Mouse (Mus musculus) ES-Bruce4 (cell line): ENCODE results near the gene Ftsj1. TPM values are rescaled to one million over a fixed set of nuclear protein-coding genes. Genes with fewer than 3 reads are reported as not detected.

Source experiments
- H3K27ac ChIP-seq: 2 replicates; pipeline ENCODE4 v1.5.1; 2012; ENCODE audit warnings: low read length, inconsistent platforms; ENCODE audit not compliant: insufficient read depth
- H3K27me3 ChIP-seq: 2 replicates; pipeline ENCODE4 v1.6.1; 2012; ENCODE audit warnings: mild to moderate bottlenecking, low read length, inconsistent platforms; ENCODE audit not compliant: control insufficient read depth, poor library complexity, insufficient read depth, severe bottlenecking
- H3K36me3 ChIP-seq: 2 replicates; pipeline ENCODE4 v1.6.1; 2012; ENCODE audit warnings: inconsistent platforms, mild to moderate bottlenecking, low read length, moderate library complexity; ENCODE audit not compliant: control insufficient read depth, poor library complexity, insufficient read depth, severe bottlenecking
- H3K4me1 ChIP-seq: one replicate; pipeline ENCODE4 v1.8.1; 2011; ENCODE audit warnings: low read length; ENCODE audit not compliant: control insufficient read depth, insufficient read depth
- H3K4me3 ChIP-seq: 2 replicates; pipeline ENCODE4 v1.5.1; 2011; ENCODE audit warnings: low read depth, mild to moderate bottlenecking, low read length
- H3K9ac ChIP-seq: 2 replicates; pipeline ENCODE4 v1.6.1; 2012; ENCODE audit warnings: low read depth, mild to moderate bottlenecking, inconsistent platforms; ENCODE audit not compliant: poor library complexity, severe bottlenecking
- H3K9me3 ChIP-seq: replicated peaks from 2 replicates; pipeline ENCODE4 v1.6.1; 2012; ENCODE audit warnings: mild to moderate bottlenecking, low read length, inconsistent platforms; ENCODE audit not compliant: control insufficient read depth, poor library complexity, insufficient read depth, severe bottlenecking
- CTCF ChIP-seq: IDR thresholded peaks from one replicate; pipeline ENCODE4 v1.8.1; 2011; ENCODE audit warnings: low read depth, low read length
- EP300 ChIP-seq: IDR thresholded peaks from 2 replicates; pipeline ENCODE4 v1.6.1; 2011; ENCODE audit warnings: low read depth, low read length; ENCODE audit not compliant: insufficient read depth
- POLR2A ChIP-seq: IDR thresholded peaks from one replicate; pipeline ENCODE4 v1.8.1; 2011; ENCODE audit warnings: low read length; ENCODE audit not compliant: insufficient read depth
- polyA plus RNA-seq: library from polyadenylated mRNA; stranded (reverse); fragments of >200 nt; gene quantifications from 2 replicates; pipeline ENCODE4 v1.2.4, GENCODE M21; 2011; ENCODE audit warnings: low read depth; ENCODE audit not compliant: missing spikeins, insufficient read depth, insufficient read length

Gene Ftsj1
- polyA plus RNA-seq, 1 experiment, result 24.7 TPM

DNA sequence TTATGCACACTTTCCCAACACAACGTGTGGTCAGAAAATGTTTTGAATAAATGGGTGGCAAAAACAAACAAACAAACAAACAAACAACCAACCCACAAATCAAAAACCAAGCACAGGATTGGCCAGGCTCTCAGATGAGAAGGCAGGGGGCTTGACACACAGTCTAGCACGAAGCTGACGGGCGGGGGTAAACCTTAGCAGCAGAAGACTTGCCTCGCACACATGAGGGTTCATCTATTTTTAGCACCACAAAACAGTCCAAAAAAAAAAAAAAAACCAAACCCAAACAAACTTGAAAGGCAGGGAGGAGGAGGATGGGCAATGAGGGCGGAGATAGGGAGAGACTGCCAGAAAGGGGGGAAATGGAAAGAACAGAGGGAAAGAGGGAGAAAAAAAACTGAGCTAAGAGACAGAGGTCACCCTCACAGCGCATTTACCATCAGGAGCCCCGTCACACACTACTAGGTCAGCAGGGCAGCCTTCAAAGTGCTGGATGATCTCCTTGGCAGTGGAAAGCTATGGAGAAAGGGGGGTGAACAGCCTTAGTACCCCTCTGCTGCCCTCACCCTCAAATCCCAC, 3.6 kb downstream of the Ftsj1 start:
- no peaks in the 10 kb centered on the region for H3K27me3 ChIP-seq
- TF ChIP-seq CTCF, result no peak
- TF ChIP-seq POLR2A, result no peak
- TF ChIP-seq EP300, result no peak
- H3K36me3 ChIP-seq, result peaks cover 4% of the 10 kb centered on the region; the same call in 1 of the 2 replicates
- H3K9me3 ChIP-seq, result no peaks in the 10 kb centered on the region
- no peak overlapping the region for H3K4me3 ChIP-seq
- H3K27ac ChIP-seq, result no peak overlapping the region
- H3K4me1 ChIP-seq, result no peaks in the 10 kb centered on the region
- no peak overlapping the region for H3K9ac ChIP-seq

DNA sequence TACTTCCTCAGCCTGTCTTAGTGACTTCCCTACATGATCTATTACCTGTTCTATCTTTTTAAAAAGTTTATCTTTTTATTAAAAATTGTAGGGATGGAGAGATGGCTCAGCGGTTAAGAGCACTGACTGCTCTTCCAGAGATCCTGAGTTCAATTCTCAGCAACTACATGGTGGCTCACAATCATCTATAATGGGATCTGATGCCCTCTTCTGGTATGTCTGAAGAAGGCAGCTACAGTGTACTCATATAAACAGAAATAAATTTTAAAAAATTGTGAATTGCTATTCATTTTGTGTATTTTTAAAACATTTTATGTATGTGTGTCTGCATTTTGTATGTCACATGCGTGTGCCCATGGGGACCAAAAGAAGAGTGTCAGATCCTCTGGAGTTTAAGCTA, 4.5 kb downstream of the Ftsj1 start:
- Histone ChIP-seq H3K36me3 (peaks cover 4% of the 10 kb centered on the region; the same call in 1 of the 2 replicates), H3K27ac (no peak overlapping the region), H3K4me3 (no peak overlapping the region), H3K9me3 (no peaks in the 10 kb centered on the region), H3K27me3 (no peaks in the 10 kb centered on the region), H3K9ac (no peak overlapping the region), H3K4me1 (no peaks in the 10 kb centered on the region)
- no peak for TF ChIP-seq POLR2A
- no peak for TF ChIP-seq EP300
- no peak for TF ChIP-seq CTCF

DNA sequence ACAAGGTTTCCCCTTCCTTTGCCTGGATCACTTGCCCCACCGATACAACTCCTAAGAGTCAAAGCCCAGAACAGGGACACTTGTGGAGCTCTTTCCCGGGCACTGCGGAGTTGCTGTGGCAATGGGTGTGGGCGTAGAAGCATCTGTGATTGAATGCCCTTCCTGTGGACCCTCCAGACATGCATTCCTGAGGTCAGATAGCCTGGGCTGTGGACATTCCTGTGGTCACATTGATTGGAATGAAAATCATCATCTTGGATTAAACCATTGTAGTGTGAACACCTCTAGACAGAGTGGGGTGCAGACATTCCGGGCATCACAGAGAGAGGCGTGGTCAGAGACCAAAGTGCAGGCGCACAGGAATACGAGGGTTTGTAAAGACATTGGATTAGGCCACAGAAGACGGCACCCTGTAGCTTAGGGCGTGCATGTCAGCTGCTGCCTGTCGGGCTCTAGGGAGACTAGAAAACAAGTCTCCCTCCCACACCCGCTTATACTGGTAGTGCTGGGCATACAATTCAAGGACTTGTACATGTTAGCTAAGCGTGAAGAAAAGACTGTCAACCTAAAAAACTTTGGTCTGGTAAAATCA, 13.3 kb downstream of the Ftsj1 start:
- Histone ChIP-seq H3K9ac (no peak overlapping the region), H3K4me1 (no peaks in the 10 kb centered on the region), H3K36me3 (no peaks in the 10 kb centered on the region), H3K4me3 (no peak overlapping the region), H3K27ac (peak overlapping the region; percentile 67), H3K27me3 (no peaks in the 10 kb centered on the region), H3K9me3 (no peaks in the 10 kb centered on the region)
- TF ChIP-seq POLR2A, result no peak
- TF ChIP-seq EP300, result peak; percentile 70; the same call in 1 of the 2 replicates
- TF ChIP-seq CTCF, result no peak

DNA sequence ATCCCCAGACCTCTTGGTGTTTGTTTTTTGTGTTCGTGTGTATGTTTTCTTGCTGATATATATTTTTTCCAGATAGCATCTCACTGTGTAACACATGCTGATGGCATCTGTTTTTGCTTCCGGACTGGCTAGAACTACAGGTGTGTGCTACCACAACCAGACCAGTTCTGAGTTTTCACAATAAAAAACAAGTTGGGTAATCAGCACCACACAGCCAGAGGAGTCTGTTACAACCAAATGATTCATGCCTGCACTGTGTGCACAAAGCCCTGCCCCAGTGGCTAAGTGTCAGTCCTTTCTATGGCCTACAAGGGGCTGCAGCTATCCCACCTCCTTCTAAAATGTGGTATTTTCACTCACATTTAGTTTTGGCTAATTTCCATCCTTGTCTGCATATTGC, 15.5 kb downstream of the Ftsj1 start:
- Histone ChIP-seq H3K36me3 (no peaks in the 10 kb centered on the region), H3K9me3 (no peaks in the 10 kb centered on the region), H3K4me3 (no peak overlapping the region), H3K4me1 (no peaks in the 10 kb centered on the region), H3K9ac (no peak overlapping the region), H3K27me3 (no peaks in the 10 kb centered on the region), H3K27ac (no peak overlapping the region)
- TF ChIP-seq POLR2A (no peak), EP300 (no peak), CTCF (no peak)

DNA sequence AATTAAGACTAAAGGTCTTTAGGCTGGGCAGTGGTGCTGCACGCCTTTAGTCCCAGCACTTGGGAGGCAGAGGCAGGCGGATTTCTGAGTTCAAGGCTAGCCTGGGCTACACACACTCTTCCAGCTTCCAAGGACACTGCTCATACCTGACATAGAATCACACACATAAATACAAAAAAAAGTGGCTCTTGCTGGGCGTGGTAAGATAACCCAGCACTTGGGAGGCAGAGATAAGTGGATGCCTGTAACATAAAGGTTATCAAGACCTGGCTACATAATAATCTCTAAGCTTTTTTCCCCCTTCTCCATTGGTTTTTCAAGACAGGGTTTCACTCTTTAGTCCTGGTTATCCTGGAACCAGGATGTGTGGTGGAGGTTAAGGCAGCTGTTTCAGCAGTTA, 18.6 kb downstream of the Ftsj1 start:
- no peak overlapping the region for H3K27ac ChIP-seq
- H3K4me3 ChIP-seq, result no peak overlapping the region
- no peaks in the 10 kb centered on the region for H3K36me3 ChIP-seq
- no peaks in the 10 kb centered on the region for H3K9me3 ChIP-seq
- H3K9ac ChIP-seq, result no peak overlapping the region
- no peak for TF ChIP-seq EP300
- no peak for TF ChIP-seq POLR2A
- TF ChIP-seq CTCF, result no peak
- H3K27me3 ChIP-seq, result no peaks in the 10 kb centered on the region
- no peaks in the 10 kb centered on the region for H3K4me1 ChIP-seq

DNA sequence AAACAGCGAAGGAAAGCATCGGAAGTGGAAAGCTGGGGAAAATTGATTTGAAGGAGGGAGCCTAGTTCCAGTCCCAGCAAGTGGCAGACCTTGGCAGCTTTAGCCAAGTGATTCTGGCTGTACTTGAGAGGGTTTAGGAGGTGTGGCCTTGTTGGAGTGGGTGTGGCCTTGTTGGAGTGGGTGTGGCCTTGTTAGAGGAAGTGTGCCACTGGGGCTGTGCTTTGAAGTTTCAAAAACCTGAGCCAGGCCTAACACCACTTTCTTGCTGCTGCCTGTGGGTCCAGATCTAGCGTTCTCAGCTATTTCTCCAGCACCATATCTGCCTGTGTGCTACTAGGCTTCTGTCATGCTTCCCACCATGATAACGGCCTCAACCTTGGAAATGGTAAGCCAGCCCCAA, 21.9 kb downstream of the Ftsj1 start:
- Histone ChIP-seq H3K4me3 (peak overlapping the region; percentile 59; the same call in 1 of the 2 replicates), H3K9ac (peak overlapping the region; percentile 37; the same call in 1 of the 2 replicates), H3K27me3 (no peaks in the 10 kb centered on the region), H3K27ac (no peak overlapping the region), H3K4me1 (no peaks in the 10 kb centered on the region), H3K9me3 (no peaks in the 10 kb centered on the region), H3K36me3 (no peaks in the 10 kb centered on the region)
- no peak for TF ChIP-seq CTCF
- TF ChIP-seq EP300, result no peak
- TF ChIP-seq POLR2A, result no peak
